Mouse (Mus musculus) lung, postnatal 0 days (tissue): ENCODE results near the gene Frat2. TPM values are rescaled to one million over a fixed set of nuclear protein-coding genes. Genes with fewer than 3 reads are reported as not detected.
A peak's percentile ranks its signal among the peaks of the same experiment; 100 is the strongest.

Experiments used
- ATAC-seq: fragments of 200-750 bp; cut with Nextera tagmentation; 2 replicates; pipeline ENCODE4 v1.8.0; 2017; ENCODE audit warnings: moderate library complexity
- DNase-seq: peaks from one replicate; pipeline ENCODE4 v3.0.0-alpha.2; 2016; ENCODE audit warnings: low spot score
- H3K27ac ChIP-seq: fragments of 300-500 bp; sonication (generic); 2 replicates; pipeline ENCODE4 v1.5.1; 2014; ENCODE audit warnings: antibody characterized with exemption, mild to moderate bottlenecking, low read length, mixed read lengths
- H3K27me3 ChIP-seq: fragments of 300-500 bp; sonication (generic); replicated peaks from 2 replicates; pipeline ENCODE4 v1.6.1; 2014; ENCODE audit warnings: low read length, mixed read lengths; ENCODE audit not compliant: insufficient read depth
- H3K36me3 ChIP-seq: fragments of 300-500 bp; sonication (generic); 2 replicates; pipeline ENCODE4 v1.6.1; 2014; ENCODE audit warnings: low read length, mixed read lengths; ENCODE audit not compliant: insufficient read depth
- H3K4me1 ChIP-seq: fragments of 300-500 bp; sonication (generic); 2 replicates; pipeline ENCODE4 v1.6.1; 2014; ENCODE audit warnings: antibody characterized with exemption, low read depth, low read length, mixed read lengths; ENCODE audit not compliant: insufficient read depth
- H3K4me2 ChIP-seq: fragments of 300-500 bp; sonication (generic); replicated peaks from 2 replicates; pipeline ENCODE4 v1.6.1; 2014; ENCODE audit warnings: low read depth, mild to moderate bottlenecking, low read length, moderate library complexity, mixed read lengths
- H3K4me3 ChIP-seq: fragments of 300-500 bp; sonication (generic); 2 replicates; pipeline ENCODE4 v1.5.1; 2014; ENCODE audit warnings: low read depth, low read length
- H3K9ac ChIP-seq: fragments of 300-500 bp; sonication (generic); replicated peaks from 2 replicates; pipeline ENCODE4 v1.6.1; 2014; ENCODE audit warnings: low read depth, mild to moderate bottlenecking
- H3K9me3 ChIP-seq: fragments of 300-500 bp; sonication (generic); 2 replicates; pipeline ENCODE4 v1.6.1; 2016; ENCODE audit warnings: low read length, mixed read lengths
- CTCF ChIP-seq: IDR thresholded peaks from 2 replicates; pipeline ENCODE4 v1.5.1; 2016; ENCODE audit warnings: antibody characterized with exemption, mild to moderate bottlenecking
- EP300 ChIP-seq: IDR thresholded peaks from 2 replicates; pipeline ENCODE4 v1.6.1; 2016; ENCODE audit warnings: antibody characterized with exemption, mild to moderate bottlenecking, control low read depth
- WGBS: fragments of 180-500 bp; shearing (Covaris S2); extraction: QIAGEN DNeasy Blood & Tissue Kit; methylation state at CpG from one replicate; pipeline ENCODE4 v1.1.7; 2014; 5-methylcytosine and 5-hydroxymethylcytosine counted together
- polyA plus RNA-seq: library from polyadenylated mRNA; unstranded; fragments of >200 nt; fragmentation: Nextera tagmentation; extraction: Ambion mirVana; gene quantifications from 2 replicates; pipeline ENCODE4 v1.2.1, GENCODE M21; 2015

Frat2 gene
- polyA plus RNA-seq: 4.6 and 5.9 TPM in 2 replicates

DNA sequence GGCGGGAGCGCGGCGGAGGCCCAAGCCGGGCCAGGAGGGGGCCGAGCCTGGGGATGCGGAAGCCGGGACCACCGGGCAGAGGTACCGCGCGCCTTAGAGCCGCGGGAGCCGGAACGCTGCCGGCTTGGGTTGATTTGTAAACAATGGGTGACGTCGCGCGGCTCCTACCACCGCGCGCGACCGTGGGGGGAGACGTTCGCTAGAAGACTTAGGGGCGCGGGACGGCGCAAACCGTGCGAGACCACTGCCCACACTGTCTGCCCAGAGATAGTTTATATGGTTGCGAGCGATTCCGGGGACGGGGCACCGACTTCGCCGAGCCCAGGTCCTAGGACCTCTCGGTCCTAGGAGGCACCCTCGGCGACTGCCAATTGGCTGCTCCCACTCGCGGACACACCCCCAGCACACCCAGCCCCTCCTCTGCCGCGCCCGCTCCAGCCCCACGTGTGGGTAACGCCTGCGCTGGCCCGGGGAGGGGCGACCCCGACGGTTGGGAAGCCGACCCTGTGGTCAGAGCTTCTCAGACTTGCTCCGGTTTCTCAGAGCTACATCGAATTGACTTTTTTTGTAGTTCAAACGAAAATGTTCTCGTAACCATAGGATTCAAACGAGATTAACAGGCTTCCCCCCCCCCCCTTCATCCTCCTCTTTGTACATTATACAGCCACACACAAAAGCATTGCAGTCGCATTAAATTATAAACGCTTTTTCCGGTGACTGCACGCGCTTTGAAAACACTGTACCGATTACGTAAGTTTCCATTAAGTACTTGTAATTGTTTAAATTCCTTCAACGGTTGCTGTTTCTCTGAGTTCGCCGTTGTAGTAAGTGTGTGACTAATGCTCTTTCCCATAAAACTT, at the start of gene Frat2:
Frat2 (minus strand) TSS at position 141 of the 860 bp plus-strand sequence.
- Histone ChIP-seq H3K27ac (peak within 1 kb of the TSS; percentile 94), H3K9ac (peak within 1 kb of the TSS; percentile 78), H3K4me3 (peak within 1 kb of the TSS; percentile 79), H3K4me1 (peaks cover 4% of the 10 kb centered on the region; the same call in 1 of the 2 replicates), H3K36me3 (no peaks in the 10 kb centered on the region), H3K27me3 (no peaks in the 10 kb centered on the region), H3K9me3 (no peaks in the 10 kb centered on the region), H3K4me2 (peak within 1 kb of the TSS; percentile 97)
- WGBS: under 1% methylated on average over 69 of the region's 72 CpGs
- TF ChIP-seq CTCF: no peak
- TF ChIP-seq EP300: peak; percentile 97
- ATAC-seq (peak; percentile 96), DNase-seq (peak; percentile 96)

DNA sequence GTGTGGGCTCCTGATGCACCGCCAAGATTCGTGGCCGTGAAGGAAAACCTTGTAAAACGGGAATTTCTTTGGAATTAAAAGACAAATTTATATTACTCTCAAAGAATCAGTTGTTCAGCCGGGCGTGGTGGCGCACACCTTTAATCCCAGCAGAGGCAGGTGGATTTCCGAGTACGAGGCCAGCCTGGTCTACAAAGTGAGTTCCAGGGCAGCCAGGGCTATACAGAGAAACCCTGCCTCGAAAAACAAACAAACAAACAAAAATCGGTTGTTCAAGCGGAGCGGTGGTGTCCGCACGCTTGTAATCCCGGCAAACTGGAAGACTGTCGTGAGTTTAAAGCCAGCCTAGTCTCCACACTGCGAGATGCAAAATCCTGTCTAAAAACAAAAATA, 48.4 kb upstream of the Frat2 start:
- peak overlapping the region; percentile 89 for H3K4me2 ChIP-seq
- H3K4me3 ChIP-seq: peak overlapping the region; percentile 67
- no peaks in the 10 kb centered on the region for H3K9me3 ChIP-seq
- H3K27me3 ChIP-seq: no peaks in the 10 kb centered on the region
- H3K9ac ChIP-seq: no peak overlapping the region
- H3K27ac ChIP-seq: no peak overlapping the region
- peaks cover 9% of the 10 kb centered on the region; the same call in 1 of the 2 replicates for H3K4me1 ChIP-seq
- ATAC-seq: 0 out of 2 replicates have a peak, but pooled peaks have one; percentile 7
- TF ChIP-seq EP300: no peak
- no peak for TF ChIP-seq CTCF
- no peaks in the 10 kb centered on the region for H3K36me3 ChIP-seq
- 12% methylated on average over 18 of the region's 18 CpGs for WGBS
- DNase-seq: no peak

DNA sequence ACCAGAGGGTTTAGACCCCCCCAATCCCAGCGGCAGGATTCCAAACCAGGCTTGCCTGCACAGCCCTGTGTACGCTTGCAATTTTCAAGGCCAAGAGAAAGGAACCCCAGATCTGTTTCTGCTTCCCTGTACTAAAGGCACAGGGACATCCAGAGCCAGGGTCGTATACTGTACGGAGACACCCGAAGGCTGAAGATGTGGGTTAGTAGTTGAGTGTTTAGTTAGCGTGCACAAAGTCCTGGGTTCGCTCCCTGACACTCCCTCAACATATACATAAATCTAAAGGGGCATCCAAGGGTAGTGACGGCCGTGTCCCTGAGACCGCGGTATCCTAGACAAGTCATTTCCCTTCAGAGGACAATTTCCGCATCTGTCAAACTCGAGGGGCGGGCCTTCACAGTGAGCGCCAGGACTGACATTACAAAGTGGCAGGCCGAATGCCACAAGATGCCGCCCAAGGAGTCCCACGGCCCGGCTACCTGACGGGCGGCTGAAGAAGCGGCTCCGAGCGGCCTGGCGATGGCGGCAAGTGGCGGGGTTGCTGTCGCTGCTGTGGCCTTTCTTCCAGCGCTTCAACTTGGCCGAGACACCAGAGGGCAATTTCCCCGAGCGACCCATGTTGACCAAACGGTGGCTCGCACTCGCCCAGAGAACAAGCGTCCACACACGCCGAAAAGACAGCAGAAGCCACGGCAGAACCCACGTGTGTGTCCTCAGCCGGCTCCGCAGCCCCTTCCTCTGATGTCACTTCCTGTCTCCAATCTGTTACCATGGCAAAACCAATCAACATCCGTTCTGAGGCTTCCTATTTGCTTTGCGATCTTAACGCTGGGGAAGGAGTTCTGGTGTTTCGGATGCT, 47.8 kb upstream of the Frat2 start, which contains the start of gene Rrp12:
Rrp12 (minus strand) TSS at position 714 of the 859 bp plus-strand sequence.
- Histone ChIP-seq H3K4me2 (peak within 1 kb of the TSS; percentile 89), H3K9me3 (no peaks in the 10 kb centered on the region), H3K27me3 (no peaks in the 10 kb centered on the region), H3K4me1 (peaks cover 9% of the 10 kb centered on the region; the same call in 1 of the 2 replicates), H3K27ac (no peak within 1 kb of the TSS), H3K9ac (0 out of 2 replicates have a peak within 1 kb of the TSS, but pooled peaks have one; percentile 39), H3K36me3 (no peaks in the 10 kb centered on the region), H3K4me3 (peak within 1 kb of the TSS; percentile 67)
- WGBS: under 1% methylated on average over 46 of the region's 46 CpGs
- TF ChIP-seq CTCF (no peak), EP300 (peak; percentile 33)
- ATAC-seq (peak; percentile 96), DNase-seq (peak; percentile 99)

DNA sequence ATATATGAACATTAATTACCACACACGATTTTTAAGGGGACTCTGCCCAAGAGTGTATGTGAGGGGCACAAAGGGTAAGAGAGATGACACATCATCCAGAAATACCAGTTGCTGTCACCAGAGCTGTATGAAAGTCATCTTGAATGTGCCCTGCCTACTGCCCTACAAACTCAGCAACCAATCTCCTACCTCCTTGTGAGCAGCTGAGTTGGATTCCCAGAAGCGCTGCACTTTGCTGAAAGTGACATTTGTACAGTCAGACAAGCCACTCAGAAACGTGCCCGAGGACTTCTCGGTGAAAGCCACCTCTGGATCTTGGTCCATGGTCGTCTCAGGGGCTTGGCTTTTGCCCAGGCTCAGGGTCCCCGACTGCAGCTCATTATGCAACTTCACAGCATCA, 47.0 kb upstream of the Frat2 start:
- Histone ChIP-seq H3K27me3 (no peaks in the 10 kb centered on the region), H3K36me3 (no peaks in the 10 kb centered on the region), H3K27ac (no peak overlapping the region), H3K4me3 (peak overlapping the region; percentile 67; the same call in 1 of the 2 replicates), H3K9me3 (no peaks in the 10 kb centered on the region), H3K9ac (0 out of 2 replicates have a peak overlapping the region, but pooled peaks have one; percentile 1), H3K4me2 (peak overlapping the region; percentile 89), H3K4me1 (peaks cover 9% of the 10 kb centered on the region; the same call in 1 of the 2 replicates)
- ATAC-seq (no peak), DNase-seq (no peak)
- TF ChIP-seq CTCF (no peak), EP300 (no peak)
- WGBS: 26% methylated on average over 7 of the region's 7 CpGs

DNA sequence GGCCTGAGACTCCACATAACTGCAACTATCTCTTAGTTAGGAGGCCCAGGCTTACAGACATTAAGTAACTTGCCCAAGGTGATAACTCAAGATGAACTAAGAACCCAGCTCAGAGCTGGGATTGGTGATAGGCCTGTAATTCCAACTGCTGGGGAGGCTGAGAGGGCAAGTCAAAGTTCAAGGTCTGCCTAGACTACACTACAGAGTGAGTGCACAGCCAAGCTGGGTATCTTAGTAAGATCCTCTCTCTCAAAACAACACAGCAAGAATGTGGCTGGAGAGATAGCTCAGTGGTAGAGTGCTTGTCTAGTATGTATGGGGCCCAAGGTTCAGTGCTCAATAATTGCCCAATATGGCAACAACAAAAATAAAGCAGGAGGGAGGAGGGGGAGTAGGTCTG, 40.3 kb upstream of the Frat2 start:
- no peaks in the 10 kb centered on the region for H3K9me3 ChIP-seq
- H3K4me1 ChIP-seq: no peaks in the 10 kb centered on the region
- no peak for DNase-seq
- no peaks in the 10 kb centered on the region for H3K27me3 ChIP-seq
- no peak for TF ChIP-seq CTCF
- no peak for TF ChIP-seq EP300
- H3K36me3 ChIP-seq: no peaks in the 10 kb centered on the region
- ATAC-seq: no peak
- no peak overlapping the region for H3K4me2 ChIP-seq
- H3K4me3 ChIP-seq: no peak overlapping the region
- no peak overlapping the region for H3K9ac ChIP-seq
- no peak overlapping the region for H3K27ac ChIP-seq

DNA sequence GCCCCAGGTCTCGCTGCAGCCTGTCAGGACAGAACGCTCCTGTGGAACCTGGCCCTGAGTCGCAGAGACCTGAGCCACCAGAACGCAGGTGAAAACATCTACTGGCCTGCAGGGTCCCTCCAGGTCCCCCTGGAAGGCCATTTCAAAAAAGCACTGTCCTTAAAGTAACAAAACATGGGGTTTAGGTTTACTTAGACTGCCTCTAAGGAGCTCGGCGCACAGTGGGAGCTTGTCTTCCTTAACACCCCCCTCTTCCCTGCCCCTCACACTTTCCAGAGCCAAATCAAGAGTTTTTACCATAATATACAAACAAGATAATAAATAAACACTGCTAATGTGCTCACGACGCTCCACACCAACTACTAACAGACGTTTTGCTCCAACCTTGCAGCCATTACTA, 36.0 kb upstream of the Frat2 start:
- no peaks in the 10 kb centered on the region for H3K36me3 ChIP-seq
- no peak for DNase-seq
- 84% methylated on average over 9 of the region's 9 CpGs for WGBS

More for the DNA sequence above, 36.0 kb upstream of the Frat2 start:
- no peak overlapping the region for H3K9ac ChIP-seq
- no peak overlapping the region for H3K27ac ChIP-seq
- H3K4me1 ChIP-seq: no peaks in the 10 kb centered on the region
- no peak overlapping the region for H3K4me3 ChIP-seq
- no peak overlapping the region for H3K4me2 ChIP-seq
- TF ChIP-seq EP300 (no peak), CTCF (no peak)
- H3K27me3 ChIP-seq: no peaks in the 10 kb centered on the region
- no peak for ATAC-seq
- no peaks in the 10 kb centered on the region for H3K9me3 ChIP-seq
